Mouse (Mus musculus) ZHBTc4 (cell line): ENCODE measurements around the gene Gm28043.
"Not testable (repeated sequence)": the region's sequence is repeated elsewhere in the genome, so short reads cannot be mapped to it uniquely, and the experiment has no call there.

ENCODE experiments used
- DNase-seq: peaks from one replicate; pipeline ENCODE4 v3.0.0-alpha.2; 2011; ENCODE audit warnings: low read depth, low spot score

The Gm28043 gene

DNA sequence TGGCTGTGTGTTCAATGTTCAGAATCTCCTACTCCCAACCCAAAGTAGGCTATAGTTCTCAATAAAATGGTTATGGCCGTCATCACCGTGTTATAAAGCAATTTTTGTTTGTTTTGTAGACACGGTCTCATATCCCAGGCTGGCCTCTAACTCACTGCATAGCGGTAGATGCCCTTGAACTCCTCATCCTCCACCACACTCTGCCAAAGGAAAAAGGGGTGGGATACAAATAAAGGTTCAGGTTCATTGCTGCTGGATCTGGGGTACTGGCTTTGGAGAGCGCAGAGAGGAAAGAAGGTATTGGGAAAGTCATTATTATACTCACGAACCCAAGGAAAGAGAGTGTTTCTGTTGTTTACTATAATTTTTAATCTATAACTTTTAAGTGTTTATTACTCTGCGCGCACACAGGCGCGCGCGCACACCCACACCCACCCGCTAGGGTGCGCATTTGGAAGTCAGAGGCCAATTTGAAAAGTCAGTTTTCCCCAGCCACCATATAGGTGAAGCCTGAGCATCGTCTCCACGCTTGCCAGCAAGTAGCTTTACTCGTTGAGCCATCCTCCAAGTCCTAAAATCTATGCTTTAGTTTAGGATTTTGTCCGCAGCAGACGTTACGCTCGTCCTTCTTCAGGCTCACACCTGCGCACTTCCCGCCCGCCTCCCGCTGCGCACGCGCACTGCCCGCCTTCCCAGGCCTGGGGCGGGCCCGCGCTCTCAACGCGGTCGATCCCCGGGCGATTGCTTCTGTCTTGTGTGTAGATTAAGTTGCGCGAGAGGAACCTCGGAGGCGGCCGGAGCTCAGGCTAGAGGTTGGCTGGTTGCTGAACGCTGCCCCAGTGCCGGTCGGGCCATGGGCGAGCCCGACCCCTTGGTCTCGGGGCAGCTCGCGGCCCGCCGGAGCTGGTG is at the start of gene Gm28043, which contains the start of gene Rnf8:
TSS of gene Gm28043 (plus strand) at position 762 of the 909 bp plus-strand sequence.
TSS of gene Rnf8 (plus strand) at position 676 of the 909 bp plus-strand sequence.
- DNase-seq: peak; percentile 98

DNA sequence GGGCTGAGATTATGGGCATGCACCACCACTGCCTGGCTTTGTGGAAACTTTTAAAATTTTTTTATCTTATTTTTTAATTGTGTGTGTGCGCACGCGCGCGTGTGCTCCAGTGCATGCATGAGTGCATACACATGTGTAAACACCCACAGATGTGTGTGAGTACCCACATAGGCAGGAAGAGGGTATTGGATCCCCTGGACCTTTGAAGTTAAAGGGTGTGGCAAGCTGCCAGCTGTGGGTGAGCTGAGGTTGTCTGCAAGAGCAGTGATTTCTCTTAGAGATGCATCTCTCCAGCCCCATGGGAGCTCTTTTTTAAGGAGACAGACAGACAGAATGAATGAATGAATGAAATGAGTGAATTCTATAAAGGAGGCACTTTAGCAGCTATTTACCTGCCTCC is 49.2 kb upstream of the Gm28043 start:
- no peak for DNase-seq

DNA sequence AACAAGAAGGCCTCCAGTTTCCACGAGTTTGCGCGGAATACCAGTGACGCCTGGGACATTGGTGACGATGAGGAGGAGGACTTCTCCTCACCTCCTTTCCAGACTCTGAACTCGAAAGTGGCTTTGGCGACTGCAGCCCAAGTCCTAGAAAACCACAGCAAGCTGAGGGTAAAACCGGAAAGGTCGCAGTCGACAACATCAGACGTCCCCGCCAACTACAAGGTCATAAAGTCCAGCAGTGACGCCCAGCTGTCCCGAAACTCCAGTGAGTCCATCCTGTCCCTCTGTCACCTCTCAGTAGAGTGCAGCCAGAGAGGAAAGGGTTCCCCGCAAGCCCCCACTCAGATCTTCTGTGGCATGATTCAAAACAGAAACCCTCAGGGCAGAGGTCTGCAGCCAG is 46.2 kb upstream of the Gm28043 start:
- no peak for DNase-seq

DNA sequence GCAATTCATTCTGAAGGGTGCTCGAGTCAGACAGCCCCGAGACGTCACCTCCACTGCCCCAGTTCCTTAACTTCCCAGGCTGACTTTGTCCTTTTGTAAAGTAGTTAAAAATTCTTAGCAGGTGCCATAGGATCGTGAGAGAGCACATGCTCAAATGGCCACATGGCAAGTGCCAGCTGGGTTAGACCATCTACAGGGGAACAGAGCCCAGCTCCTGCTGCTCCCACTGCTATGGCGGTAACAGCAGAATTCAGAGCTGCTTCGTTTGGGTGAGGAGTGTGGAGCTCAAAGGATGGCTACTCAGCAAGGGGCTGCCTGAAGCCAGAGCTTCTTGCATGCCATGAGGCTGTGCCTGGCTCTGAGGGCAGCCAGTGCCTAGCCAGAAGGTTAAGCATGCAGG is 44.8 kb upstream of the Gm28043 start:
- DNase-seq: no peak

DNA sequence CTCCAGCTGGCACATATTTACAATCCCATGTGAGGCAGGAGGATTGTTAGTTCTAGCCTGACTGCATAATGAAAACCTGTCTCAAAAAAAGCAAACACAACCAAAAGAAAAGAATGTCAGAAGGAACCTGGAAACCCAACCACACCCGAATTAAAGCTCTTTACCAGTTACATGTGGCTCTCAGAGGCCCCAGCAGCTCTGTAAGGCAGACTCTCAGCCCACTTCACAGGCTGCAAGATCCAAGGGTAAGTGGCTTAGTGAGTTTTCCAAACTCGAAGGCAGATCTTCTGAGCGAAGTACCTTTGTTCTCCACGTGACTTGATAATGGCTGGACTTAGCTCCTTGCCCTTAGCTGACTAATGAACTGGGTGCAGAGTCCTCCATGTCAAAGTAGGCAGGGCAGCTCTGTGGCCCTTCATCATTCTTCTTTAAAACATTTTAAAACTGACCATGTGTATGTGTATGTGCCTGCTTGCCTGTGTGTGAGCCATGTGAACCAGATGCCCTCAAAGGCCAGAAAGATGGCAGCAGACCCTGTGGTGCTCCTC is 35.0 kb upstream of the Gm28043 start:
- no peak for DNase-seq

DNA sequence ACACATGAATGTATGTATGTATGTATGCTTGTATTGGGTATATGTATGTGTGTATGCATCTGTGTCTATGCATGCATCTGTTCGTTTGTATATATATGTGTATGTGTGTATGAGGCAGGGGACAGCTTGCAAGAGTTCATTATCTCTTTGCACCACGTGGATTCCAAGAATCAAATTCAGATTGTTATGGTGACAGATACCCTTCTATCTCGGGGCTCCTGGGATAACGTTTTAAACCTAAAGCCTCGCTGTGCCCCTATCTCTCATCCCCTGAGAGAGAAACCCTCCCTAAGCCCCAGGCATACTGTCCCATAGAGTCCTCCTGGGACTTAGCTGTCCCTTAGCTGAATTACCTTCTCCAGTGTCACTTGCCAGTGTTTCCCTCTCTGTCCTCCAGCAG is 31.1 kb upstream of the Gm28043 start:
- no peak for DNase-seq

DNA sequence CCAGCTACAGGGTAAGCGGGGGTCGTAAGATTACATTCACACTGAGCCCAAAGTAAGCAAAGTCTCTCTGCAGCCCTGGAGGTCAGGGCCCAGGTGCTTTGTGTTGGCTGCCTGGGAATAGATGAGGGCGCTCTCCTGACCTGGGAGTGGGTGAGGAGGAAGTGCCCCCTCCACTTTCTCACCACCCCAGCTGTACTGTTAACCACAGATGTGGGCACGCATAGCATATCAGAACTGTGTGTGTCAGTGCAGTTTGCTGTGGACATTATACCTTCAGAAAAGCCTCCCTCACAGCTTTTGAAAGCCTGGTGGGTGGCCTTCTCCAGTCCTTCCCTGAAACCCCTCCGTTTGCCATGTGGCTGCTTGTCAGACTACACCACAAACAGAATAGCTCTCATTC is 30.4 kb upstream of the Gm28043 start:
- DNase-seq: no peak

DNA sequence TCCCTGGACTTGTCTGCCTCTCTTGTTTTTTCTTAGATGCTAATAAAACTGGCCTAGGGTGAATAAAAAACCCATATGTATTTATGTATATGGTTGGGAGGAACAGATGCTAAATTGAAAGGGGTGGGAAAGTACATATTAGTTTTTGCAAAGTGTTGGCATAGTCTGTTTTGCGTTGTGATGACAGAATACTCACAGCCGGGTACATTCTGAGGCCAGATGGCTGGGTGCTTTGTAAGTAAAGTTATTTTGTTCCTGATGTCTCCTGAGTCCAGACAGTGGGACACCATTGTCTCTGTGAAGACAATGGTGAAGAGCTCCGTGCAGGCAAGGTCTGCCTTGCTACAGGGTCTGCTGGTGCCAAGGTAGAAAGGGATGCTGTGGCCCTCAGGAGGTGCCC is 29.9 kb upstream of the Gm28043 start:
- DNase-seq: no peak

DNA sequence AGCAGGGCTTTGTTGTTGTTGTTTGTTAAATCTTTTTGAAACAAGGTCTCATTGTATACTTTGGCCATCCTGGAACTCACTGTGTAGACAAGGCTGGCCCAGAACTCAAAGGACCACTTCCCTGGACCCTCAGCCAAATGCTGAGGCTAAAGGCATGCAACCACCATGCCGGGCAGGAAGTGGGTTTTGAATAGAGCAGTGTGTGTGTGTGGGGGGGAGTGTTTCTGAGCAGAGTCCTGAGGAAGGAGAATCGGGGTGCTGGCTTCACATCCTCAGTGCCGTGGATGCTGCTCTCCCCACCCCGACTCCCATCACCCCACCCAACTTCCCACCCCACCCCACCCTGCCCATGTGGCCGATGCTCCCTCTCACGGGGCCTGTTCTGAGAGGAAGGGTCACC is 29.2 kb upstream of the Gm28043 start:
- no peak for DNase-seq

DNA sequence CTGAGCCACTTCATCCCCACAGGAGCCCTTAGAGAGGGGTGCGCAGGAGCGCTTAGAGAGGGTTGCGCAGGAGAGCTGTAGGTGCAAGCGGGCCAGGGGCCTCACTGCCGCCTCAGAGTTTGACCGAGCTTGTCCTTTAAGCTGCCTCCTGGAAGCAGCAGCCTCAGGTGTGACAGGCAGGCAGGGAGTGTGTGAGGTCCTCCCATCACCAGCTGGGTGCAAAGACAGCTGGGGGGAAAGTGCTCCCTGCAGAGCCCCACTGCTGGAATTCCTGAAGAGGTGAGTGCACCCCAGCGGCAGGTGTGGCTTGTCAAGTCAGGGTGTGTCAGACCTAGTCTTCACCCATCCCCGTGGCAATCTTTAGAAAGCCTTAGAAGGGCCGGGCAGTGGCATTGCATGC is 27.8 kb upstream of the Gm28043 start:
- DNase-seq: no peak

DNA sequence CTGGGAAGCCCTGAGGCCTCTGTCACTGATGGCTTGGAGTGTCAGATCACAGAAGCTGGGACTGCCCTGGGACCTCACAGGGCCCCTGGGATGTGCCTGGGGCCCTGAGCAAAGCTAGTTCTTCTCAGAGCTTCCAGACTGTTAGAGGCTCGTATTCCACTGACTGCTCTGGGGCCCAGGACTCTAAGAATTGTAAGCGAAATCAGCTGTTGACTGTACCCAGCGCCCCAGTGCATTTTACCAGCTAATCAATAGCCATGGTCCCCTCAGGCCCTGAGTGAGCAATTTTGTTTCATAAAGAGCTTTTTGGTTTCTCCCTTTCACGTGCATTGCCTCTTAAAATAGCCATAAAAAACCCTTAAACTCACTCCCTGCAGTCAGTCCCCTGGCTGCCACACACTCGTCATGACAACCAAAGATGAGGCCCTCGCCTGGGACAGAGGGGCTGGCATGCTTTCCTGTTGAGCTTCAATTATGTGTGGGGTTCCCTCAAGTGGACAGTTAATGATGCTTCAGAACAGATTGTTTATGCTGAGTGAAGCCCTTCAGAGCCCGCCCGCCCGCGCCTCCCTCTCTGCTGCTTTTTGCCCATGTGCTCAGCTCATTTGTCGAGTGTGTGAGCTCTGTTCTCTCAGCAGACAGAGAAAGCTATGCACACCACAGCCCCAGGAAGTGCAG is 25.3 kb upstream of the Gm28043 start:
- DNase-seq: no peak

DNA sequence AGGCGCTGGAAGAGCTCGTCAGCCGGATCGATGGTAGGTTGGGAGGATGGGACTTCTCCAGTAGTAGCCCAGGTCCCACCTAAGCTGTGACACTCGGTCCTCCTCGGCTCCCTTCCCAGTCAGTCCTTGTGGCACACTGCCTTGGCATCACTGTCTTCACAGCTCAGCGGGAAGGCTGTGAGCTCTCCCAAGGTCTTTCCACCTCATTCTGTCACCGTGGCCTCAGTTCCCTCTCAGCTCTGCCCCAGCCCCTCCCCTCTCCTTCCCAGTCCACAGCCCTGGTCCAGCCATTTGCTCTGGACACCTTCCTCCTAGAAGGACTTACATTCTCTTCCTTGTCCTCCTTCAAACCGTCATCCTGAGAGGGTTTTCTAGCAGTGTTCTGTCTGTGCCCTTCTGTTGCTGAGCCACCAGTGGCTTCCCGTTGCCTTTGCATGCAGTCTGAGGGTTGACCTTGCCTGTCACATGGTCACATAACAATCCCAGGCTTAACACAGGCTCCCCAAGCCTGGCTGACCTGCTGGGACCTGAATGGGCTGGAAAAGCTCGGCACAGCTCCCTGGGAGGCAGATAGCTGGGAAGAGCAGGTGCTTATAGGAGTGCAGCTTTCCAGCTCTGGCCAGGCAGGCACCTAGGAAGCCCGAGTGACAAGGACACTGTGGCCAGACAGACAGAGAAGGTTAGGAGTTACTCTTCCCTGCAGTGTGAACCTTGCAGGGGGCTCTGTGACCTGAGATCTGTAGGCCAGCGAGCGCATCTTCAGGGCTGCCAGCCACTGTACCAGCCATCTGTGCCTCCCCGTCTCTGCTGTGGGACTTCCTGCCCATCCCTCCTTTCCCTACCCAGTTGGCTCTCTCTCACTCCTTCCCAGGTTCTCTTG is 18.5 kb upstream of the Gm28043 start:
- DNase-seq: peak; percentile 71

DNA sequence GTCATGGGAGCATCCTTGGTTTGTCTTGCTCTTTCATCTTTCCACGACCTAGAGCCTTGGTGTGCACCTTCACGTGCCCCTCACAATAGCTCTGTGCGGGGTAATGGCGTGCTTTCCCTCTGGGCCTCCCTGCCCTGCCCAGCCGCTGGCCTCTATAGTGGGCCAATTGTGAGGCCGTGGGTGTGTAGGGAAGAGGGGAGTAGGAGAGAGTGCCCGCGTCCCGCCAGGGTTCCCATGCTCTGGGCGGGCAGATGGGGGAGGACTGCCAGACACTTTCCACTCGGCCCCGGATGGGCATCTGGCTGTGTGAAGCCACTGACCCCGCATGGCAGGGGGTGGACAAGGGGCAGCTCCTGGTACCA is 17.9 kb upstream of the Gm28043 start:
- no peak for DNase-seq

DNA sequence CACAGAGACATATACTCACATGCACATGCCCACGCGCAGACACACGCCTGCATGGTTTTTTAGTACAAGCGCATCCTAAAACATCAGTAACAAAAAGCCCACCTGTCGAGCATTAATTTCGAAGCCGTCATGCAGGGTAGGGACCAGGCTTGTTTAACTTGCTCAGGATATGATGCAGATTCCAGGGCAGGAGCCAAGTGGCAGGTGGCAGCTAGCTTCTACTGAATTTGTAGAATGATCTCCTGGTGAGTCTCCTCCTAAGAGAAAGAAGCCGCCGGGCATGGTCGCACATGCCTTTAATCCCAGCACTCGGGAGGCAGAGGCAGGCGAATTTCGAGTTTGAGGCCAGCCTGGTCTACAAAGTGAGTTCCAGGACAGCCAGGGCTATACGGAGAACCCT is 15.6 kb upstream of the Gm28043 start:
- DNase-seq: no peak

DNA sequence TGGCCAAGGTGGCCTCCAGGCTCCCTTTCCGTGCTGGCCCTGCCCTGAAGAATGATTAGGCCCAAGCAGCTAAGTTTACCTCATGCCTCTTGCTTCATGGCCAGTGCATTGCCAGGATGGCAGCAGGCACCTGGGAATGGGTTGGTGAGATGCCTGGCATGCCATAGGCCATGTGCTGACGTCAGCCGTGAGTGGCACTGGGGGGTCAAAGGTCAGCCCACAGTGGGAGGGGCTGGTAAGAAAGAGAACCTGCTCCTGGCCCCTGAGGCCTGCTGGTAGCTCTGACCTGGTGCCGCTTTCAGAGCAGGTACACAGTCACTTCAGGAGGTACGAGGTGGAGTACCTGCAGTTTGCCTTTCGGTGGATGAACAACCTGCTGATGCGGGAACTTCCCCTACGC is 15.1 kb upstream of the Gm28043 start:
- DNase-seq: no peak

DNA sequence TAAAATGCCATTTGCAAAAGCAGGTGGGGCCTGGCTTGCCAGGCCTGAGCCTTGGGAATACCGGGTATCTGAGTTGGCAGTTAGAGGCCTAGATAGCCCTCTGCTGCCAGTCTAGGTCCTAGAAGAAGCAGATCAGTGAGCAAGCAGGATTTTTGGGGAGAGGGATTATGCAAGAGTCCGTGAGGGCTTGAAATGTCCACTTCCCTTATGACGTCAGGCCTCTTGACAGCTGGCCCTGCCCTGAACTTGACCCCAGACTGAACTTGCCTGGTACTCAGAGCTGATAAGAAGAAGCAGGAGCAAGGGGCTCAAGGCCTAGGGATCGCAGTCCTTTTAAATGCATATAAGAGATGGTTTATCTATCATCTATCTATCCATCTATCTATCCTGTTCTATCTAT is 13.3 kb upstream of the Gm28043 start:
- no peak for DNase-seq

DNA sequence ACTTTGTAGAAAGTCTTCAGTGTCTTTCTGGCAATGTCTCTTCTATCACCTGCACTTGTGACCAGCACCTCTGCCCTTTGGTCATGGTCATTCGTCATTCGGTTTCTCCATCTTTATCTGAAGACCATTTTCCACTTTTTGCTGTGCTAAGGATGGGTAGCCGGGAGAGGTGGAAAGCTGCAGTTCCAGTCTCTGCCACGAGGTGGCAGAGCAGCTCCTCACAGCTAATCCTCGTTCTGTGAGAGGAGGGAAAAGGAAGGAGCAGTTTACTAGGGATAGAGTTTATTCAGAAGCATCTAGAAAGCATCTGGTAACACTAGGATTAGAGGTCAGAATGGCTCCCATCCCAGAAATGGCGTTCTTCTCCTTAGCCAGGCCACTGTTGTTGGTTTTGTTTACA is 11.4 kb upstream of the Gm28043 start:
- DNase-seq: peak; percentile 81

DNA sequence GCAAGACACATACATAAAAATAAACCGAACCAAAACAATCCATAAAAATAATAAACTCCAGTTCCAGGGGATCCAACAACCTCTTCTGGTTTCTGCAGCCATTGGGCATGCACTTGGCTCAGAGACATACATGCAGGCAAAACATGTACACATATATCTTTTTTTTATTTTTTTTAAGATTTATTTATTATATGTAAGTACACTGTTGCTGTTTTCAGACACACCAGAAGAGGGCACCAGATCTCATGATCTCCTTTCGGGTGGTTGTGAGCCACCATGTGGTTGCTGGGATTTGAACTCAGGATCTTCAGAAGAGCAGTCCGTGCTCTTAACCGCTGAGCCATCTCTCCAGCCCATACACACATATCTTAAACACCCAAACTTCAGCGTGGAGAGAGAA is 1.2 kb upstream of the Gm28043 start:
- DNase-seq: not testable (repeated sequence)

DNA sequence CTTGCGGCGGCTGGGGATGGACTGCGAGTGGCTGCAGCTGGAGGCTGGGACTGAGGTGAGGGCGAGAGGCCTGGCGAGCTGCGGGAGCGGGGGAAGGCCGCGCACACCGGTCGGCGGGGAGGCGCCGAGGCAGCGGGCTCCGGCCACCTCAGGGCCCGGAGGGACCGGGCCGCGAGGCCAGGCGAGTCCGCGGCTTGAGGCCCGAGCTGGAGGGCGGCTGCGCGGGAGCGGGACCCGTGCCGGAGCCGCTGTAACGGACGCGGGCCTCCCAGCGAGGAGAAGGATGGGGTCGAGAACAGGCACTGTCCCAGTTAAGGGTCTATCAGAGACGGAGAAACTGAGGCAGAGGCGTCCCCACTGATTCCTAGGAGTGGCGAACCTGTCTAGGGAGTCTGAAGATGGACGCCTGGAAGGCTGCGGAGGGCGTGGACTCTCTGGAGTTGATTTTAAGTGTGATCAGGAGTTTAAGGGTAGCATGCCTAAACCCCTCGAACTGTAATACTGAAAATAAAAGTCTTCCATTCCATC is 412 bp downstream of the Gm28043 start:
- DNase-seq: no peak

DNA sequence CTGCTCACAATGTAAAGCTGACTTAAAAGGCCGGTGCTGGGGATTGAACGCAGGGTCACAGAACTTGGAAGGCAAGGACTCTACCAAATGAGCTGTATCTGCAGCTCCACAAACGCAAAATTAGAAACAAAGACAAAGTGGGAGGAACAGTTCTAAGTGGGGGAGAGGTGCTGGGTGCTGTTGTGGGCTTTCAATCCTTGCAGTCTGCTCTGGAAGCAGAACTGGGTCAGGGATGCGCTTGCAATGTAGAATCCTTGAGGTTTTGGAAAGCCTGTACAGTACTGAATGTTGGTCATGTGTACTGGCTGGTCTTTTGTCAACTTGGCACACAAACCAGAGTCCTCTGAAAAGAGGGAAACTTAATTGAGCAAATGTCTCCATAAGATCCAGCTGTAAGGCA is 940 bp downstream of the Gm28043 start:
- no peak for DNase-seq

DNA sequence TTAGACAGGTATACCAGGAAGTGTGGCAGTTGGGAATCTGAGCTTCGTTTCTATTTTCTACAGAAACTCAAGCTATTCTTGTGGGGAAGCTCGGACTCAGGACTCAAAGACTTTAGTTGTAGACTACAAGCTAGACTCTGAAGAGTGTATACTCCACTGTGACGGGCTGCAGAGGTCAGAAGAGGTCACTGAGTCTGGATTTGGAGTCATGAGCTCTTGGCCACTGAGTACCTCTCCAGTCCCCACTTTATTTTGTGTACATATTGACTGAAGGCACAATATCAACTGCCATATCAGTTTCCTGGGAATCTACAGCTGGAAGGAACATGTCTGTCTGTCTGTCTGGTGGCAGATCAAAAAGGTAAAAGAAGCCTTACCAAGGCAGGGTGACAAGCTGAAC is 4.6 kb downstream of the Gm28043 start:
- no peak for DNase-seq

DNA sequence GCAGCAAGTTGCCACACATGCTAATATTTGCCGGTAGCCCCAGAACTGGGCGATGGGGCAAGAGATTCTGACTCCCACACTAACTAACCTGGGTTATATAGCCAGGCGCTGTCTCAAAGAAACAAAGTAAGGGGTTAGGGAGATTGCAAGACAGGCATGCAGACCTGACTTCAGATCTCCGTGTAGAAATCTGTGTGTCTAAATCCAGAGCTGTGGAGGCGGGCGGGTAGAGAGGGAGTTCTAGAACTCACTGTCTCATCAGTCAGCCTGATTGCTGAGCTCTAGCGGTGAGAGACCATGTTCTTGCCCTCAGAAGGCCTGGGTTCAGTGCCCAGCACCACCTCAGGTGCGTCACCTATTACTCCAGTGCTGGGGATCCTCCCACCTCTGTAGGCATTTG is 8.8 kb downstream of the Gm28043 start:
- no peak for DNase-seq
